Mouse (Mus musculus) stomach, postnatal 0 days (tissue): ENCODE measurements around the gene Ctnnbip1. TPM values are rescaled to one million over a fixed set of nuclear protein-coding genes. Genes with fewer than 3 reads are reported as not detected.

Experiments used
- ATAC-seq: fragments of 200-750 bp; cut with Nextera tagmentation; 2 replicates; pipeline ENCODE4 v1.8.0; 2017; ENCODE audit not compliant: low FRiP score, low TSS enrichment
- DNase-seq: peaks from one replicate; pipeline ENCODE4 v3.0.0-alpha.2; 2016; ENCODE audit warnings: low spot score
- H3K27ac ChIP-seq: fragments of 300-500 bp; sonication (generic); replicated peaks from 2 replicates; pipeline ENCODE4 v1.5.1; 2014; ENCODE audit warnings: mild to moderate bottlenecking, control low read depth
- H3K27me3 ChIP-seq: fragments of 300-500 bp; sonication (generic); 2 replicates; pipeline ENCODE4 v1.6.1; 2014; ENCODE audit warnings: low read length; ENCODE audit not compliant: control insufficient read depth, insufficient read depth
- H3K36me3 ChIP-seq: fragments of 300-500 bp; sonication (generic); 2 replicates; pipeline ENCODE4 v1.6.1; 2014; ENCODE audit warnings: low read length, mixed read lengths; ENCODE audit not compliant: control insufficient read depth, insufficient read depth
- H3K4me1 ChIP-seq: fragments of 300-500 bp; sonication (generic); replicated peaks from 2 replicates; pipeline ENCODE4 v1.6.1; 2014; ENCODE audit warnings: antibody characterized with exemption; ENCODE audit not compliant: control insufficient read depth, insufficient read depth
- H3K4me2 ChIP-seq: fragments of 300-500 bp; sonication (generic); replicated peaks from 2 replicates; pipeline ENCODE4 v1.6.1; 2014; ENCODE audit warnings: low read depth, mild to moderate bottlenecking, control low read depth, moderate library complexity
- H3K4me3 ChIP-seq: fragments of 300-500 bp; sonication (generic); 2 replicates; pipeline ENCODE4 v1.5.1; 2014; ENCODE audit warnings: low read depth, low read length, control low read depth
- H3K9ac ChIP-seq: fragments of 300-500 bp; sonication (generic); 2 replicates; pipeline ENCODE4 v1.6.1; 2014; ENCODE audit warnings: mild to moderate bottlenecking, low read length, control low read depth, mixed read lengths
- H3K9me3 ChIP-seq: fragments of 300-500 bp; sonication (generic); 2 replicates; pipeline ENCODE4 v1.6.1; 2016; ENCODE audit warnings: low read length; ENCODE audit not compliant: control insufficient read depth
- CTCF ChIP-seq: IDR thresholded peaks from 2 replicates; pipeline ENCODE4 v1.5.1; 2016; ENCODE audit warnings: antibody characterized with exemption, low read depth, mild to moderate bottlenecking, moderate library complexity
- EP300 ChIP-seq: optimal IDR thresholded peaks from 2 replicates; pipeline ENCODE3; 2016; ENCODE audit warnings: antibody characterized with exemption
- WGBS: fragments of 180-500 bp; shearing (Covaris S2); extraction: QIAGEN DNeasy Blood & Tissue Kit; methylation state at CpG from one replicate; pipeline ENCODE4 v1.1.7; 2014; 5-methylcytosine and 5-hydroxymethylcytosine counted together
- polyA plus RNA-seq: library from polyadenylated mRNA; unstranded; fragments of >200 nt; fragmentation: Nextera tagmentation; extraction: Ambion mirVana; gene quantifications from 2 replicates; pipeline ENCODE4 v1.2.1, GENCODE M21; 2015

Ctnnbip1 gene
- polyA plus RNA-seq, 1 experiment from 2014 or later: 60.1 TPM

DNA sequence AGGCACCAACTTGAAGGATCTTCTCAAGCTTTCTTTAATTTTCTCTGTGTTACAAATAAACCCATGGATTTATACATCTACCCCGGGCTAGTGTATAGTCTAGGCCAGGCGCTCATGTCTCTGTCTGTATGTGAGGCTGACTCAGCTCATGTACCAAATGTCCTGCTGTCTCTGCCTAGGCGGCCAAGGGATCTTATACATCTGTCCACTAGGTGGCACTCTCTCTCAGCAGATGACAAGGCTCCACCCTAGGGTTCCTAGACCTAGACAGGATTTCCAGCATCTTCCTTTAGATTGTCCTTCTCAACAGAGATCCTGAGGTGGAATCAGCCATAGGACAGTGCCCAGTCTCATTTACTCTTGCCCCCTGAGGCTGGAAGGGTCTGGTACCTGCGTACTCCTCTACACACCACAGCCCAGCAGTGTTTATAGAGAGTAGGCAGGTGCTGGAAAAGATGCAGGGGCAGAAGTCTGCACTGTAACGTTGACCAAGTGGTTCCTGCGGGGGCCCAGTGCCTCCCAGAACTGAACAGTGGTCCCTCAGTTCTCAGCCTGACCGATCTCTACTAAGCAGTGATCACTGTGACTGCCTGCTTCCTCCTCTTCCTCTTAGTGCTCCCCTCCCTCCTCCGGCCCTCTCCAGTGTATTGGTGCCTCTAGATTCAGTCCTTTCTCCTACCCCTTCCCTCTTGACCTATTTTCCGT, 31.3 kb downstream of the Ctnnbip1 start:
- WGBS: 58% methylated on average over 9 of the region's 9 CpGs
- H3K4me2 ChIP-seq: no peak overlapping the region
- H3K9me3 ChIP-seq: no peaks in the 10 kb centered on the region
- H3K9ac ChIP-seq: no peak overlapping the region
- H3K4me1 ChIP-seq: no peaks in the 10 kb centered on the region
- TF ChIP-seq EP300: no peak
- peak; percentile 99 for TF ChIP-seq CTCF
- peaks cover 5% of the 10 kb centered on the region; the same call in 1 of the 2 replicates for H3K36me3 ChIP-seq
- DNase-seq: peak; percentile 76
- H3K4me3 ChIP-seq: no peak overlapping the region
- ATAC-seq: peak; percentile 85
- H3K27ac ChIP-seq: no peak overlapping the region
- H3K27me3 ChIP-seq: no peaks in the 10 kb centered on the region

DNA sequence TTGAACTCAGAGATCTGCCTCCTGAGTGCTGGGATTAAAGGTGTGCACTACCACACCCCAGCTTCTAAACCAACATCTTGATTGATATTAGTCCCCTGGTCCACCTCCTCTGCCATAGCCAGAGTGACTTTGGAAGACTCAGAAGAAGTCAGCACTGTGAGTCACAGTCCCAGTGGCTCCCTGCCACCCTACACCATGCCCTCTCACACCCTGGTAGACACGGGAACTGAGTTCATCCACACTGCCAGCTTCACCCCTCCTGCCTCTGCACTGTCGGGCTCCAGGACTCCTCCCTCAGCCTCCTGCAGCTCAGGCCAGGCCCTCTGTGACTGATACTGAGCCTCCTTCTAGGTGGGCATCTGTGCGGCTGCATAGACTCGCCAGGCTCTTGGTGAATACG, 32.8 kb downstream of the Ctnnbip1 start:
- TF ChIP-seq EP300 (no peak), CTCF (no peak)
- Histone ChIP-seq H3K27me3 (no peaks in the 10 kb centered on the region), H3K4me1 (no peaks in the 10 kb centered on the region), H3K4me2 (no peak overlapping the region), H3K9me3 (no peaks in the 10 kb centered on the region), H3K36me3 (peaks cover 5% of the 10 kb centered on the region; the same call in 1 of the 2 replicates), H3K9ac (no peak overlapping the region), H3K27ac (no peak overlapping the region), H3K4me3 (no peak overlapping the region)
- WGBS: 69% methylated on average over 5 of the region's 5 CpGs
- no peak for DNase-seq
- ATAC-seq: no peak

DNA sequence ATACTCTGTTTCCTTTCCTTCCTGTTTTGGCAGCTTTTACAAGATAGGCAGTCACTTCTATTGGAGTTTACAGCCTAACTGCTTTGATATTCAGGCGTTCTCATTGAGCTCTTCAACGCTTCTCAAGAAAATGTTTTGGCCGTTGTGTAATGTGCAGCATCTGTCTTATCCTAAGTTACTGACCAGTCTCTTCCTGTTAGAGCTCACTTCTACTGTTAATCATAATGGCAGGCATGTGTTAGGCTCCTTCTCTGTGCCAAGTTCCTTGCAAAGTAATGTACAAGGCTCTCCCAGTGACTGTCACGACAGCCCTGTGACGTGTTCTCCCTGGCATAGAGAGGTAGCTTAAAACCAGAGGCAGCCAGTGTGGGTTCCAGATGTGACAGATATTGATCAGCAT, 33.7 kb downstream of the Ctnnbip1 start:
- DNase-seq: no peak
- Histone ChIP-seq H3K9me3 (no peaks in the 10 kb centered on the region), H3K27ac (no peak overlapping the region), H3K4me1 (no peaks in the 10 kb centered on the region), H3K27me3 (no peaks in the 10 kb centered on the region), H3K9ac (no peak overlapping the region), H3K4me2 (no peak overlapping the region), H3K4me3 (no peak overlapping the region), H3K36me3 (peaks cover under 1% of the 10 kb centered on the region; the same call in 1 of the 2 replicates)
- no peak for ATAC-seq
- 73% methylated on average over 5 of the region's 5 CpGs for whole genome bisulfite sequencing
- TF ChIP-seq CTCF (no peak), EP300 (no peak)

DNA sequence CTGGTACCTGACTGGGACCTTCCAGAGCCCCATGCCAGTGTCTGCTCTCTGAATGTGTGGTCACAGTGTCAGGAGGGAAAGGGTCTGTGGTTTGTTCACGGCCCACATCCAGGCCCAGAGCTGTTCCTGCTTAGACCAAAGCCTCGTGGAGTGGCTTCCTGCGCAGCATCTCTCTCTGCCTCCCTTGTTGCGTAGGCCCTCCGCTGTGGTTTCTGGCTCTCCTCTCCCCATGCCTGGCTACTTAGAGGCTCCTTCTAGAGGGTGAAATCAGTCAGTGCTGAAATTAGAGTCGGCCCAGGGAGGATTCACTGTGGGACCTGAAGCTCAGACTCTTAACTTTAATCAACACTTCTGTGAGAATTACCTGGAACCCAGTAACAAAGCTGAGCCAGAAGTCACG, 35.8 kb downstream of the Ctnnbip1 start:
- DNase-seq: no peak
- Histone ChIP-seq H3K9me3 (no peaks in the 10 kb centered on the region), H3K27me3 (no peaks in the 10 kb centered on the region), H3K4me1 (0 out of 2 replicates have a peak, but pooled peaks cover 4% of the 10 kb centered on the region), H3K27ac (no peak overlapping the region), H3K36me3 (no peaks in the 10 kb centered on the region), H3K9ac (no peak overlapping the region), H3K4me3 (no peak overlapping the region), H3K4me2 (no peak overlapping the region)
- no peak for TF ChIP-seq EP300
- TF ChIP-seq CTCF: no peak
- ATAC-seq: no peak
- WGBS: 72% methylated on average over 7 of the region's 7 CpGs

DNA sequence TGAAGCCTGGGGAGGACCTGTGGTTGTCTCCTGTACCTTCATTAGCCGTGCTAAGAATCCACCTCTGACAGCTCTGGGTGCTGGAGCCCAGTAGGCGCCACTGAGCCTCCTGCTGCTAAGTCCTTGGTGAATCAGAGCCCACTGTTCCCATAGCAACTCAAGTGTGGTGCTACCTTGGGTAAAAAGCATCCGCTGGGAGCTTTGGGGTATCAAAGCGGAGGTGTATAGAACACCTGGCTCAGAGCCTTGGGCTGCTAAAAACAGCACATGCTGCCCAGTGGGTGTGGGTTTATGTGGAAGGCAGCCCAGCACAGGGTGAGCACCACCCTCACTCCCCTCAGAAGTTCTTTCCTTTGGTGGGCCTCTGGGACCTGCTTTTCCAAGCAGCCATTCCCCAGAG, 38.1 kb downstream of the Ctnnbip1 start:
- Histone ChIP-seq H3K4me1 (0 out of 2 replicates have a peak, but pooled peaks cover 4% of the 10 kb centered on the region), H3K9ac (no peak overlapping the region), H3K4me2 (no peak overlapping the region), H3K27ac (no peak overlapping the region), H3K27me3 (no peaks in the 10 kb centered on the region), H3K4me3 (no peak overlapping the region), H3K36me3 (no peaks in the 10 kb centered on the region), H3K9me3 (no peaks in the 10 kb centered on the region)
- DNase-seq (no peak), ATAC-seq (no peak)
- 79% methylated on average over 4 of the region's 4 CpGs for WGBS
- TF ChIP-seq EP300 (no peak), CTCF (no peak)

DNA sequence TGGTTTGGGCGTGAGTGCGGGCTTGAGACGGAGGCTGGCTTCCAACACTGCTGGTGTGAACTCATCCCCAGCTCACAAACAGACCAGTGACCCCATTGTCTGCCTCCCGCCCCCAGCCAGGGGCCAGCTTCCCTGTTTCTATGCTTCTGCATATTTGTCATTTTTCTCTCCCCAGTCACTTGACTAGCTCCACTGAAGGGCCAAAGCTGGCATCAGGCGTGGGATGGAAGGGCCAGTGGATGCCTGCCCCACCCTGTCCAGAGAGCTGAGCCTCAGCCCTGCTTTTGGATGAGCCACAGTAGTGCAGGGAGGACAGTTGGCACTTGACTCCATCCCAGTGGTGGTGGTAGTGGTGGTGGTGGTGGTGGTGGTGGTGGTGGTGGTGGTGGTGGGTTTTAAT, 39.9 kb downstream of the Ctnnbip1 start:
- no peak for TF ChIP-seq CTCF
- no peak for TF ChIP-seq EP300
- no peaks in the 10 kb centered on the region for H3K9me3 ChIP-seq
- H3K27ac ChIP-seq: no peak overlapping the region
- DNase-seq: no peak
- no peak overlapping the region for H3K9ac ChIP-seq
- no peak overlapping the region for H3K4me2 ChIP-seq
- 76% methylated on average over 5 of the region's 5 CpGs for WGBS
- no peaks in the 10 kb centered on the region for H3K36me3 ChIP-seq
- H3K4me1 ChIP-seq: 0 out of 2 replicates have a peak, but pooled peaks cover 8% of the 10 kb centered on the region
- ATAC-seq: no peak
- H3K4me3 ChIP-seq: no peak overlapping the region
- no peaks in the 10 kb centered on the region for H3K27me3 ChIP-seq
